Mouse (Mus musculus) erythroblast, embryonic 14.5 days (primary cell): ENCODE measurements around the gene Tspan17. TPM values are rescaled to one million over a fixed set of nuclear protein-coding genes. Genes with fewer than 3 reads are reported as not detected.

ENCODE experiments used
- H3K27me3 ChIP-seq: 2 replicates; pipeline ENCODE4 v1.6.1; 2012; ENCODE audit warnings: inconsistent platforms; ENCODE audit not compliant: control insufficient read depth
- H3K36me3 ChIP-seq: 2 replicates; pipeline ENCODE4 v1.6.1; 2012; ENCODE audit warnings: mild to moderate bottlenecking, inconsistent platforms; ENCODE audit not compliant: control insufficient read depth
- H3K4me1 ChIP-seq: 2 replicates; pipeline ENCODE4 v1.6.1; 2012; ENCODE audit warnings: inconsistent platforms; ENCODE audit not compliant: control insufficient read depth
- H3K4me3 ChIP-seq: replicated peaks from 2 replicates; pipeline ENCODE3; 2012; ENCODE audit warnings: moderate library complexity, mild to moderate bottlenecking, inconsistent platforms
- H3K9me3 ChIP-seq: 2 replicates; pipeline ENCODE4 v1.6.1; 2012; ENCODE audit warnings: low read length, inconsistent platforms, mixed read lengths; ENCODE audit not compliant: control insufficient read depth
- GATA1 ChIP-seq: IDR thresholded peaks from 2 replicates; pipeline ENCODE4 v1.6.1; 2012; ENCODE audit warnings: low read length, inconsistent platforms, mixed read lengths
- TAL1 ChIP-seq: IDR thresholded peaks from 3 replicates; pipeline ENCODE4 v1.6.1; 2012; ENCODE audit warnings: low read length, inconsistent platforms, mixed read lengths
- polyA plus RNA-seq: library from polyadenylated mRNA; stranded (reverse); fragments of >175 nt; gene quantifications from 2 replicates; pipeline ENCODE4 v1.2.3, GENCODE M21; 2012

The Tspan17 gene
- polyA plus RNA-seq, 1 experiment, result not detected

- H3K9me3 ChIP-seq, result peaks cover 4% of the 10 kb centered on the region; the same call in 1 of the 2 replicates
- H3K27me3 ChIP-seq, result no peaks in the 10 kb centered on the region
- TF ChIP-seq TAL1, result no peak
- TF ChIP-seq GATA1, result no peak
- no peaks in the 10 kb centered on the region for H3K4me1 ChIP-seq
- no peaks in the 10 kb centered on the region for H3K36me3 ChIP-seq
- H3K4me3 ChIP-seq, result no peak overlapping the region
These were observed 49.4 kb downstream of the Tspan17 start for GRCm38 (mm10) chr13:54838540-54838939.

- H3K9me3 ChIP-seq, result peaks cover 4% of the 10 kb centered on the region; the same call in 1 of the 2 replicates
- no peaks in the 10 kb centered on the region for H3K4me1 ChIP-seq
- TF ChIP-seq GATA1 (no peak), TAL1 (no peak)
- H3K36me3 ChIP-seq, result no peaks in the 10 kb centered on the region
- H3K4me3 ChIP-seq, result no peak overlapping the region
- H3K27me3 ChIP-seq, result no peaks in the 10 kb centered on the region
These were observed 50.0 kb downstream of the Tspan17 start for GRCm38 (mm10) chr13:54839211-54839610.

- Histone ChIP-seq H3K9me3 (peaks cover 4% of the 10 kb centered on the region; the same call in 1 of the 2 replicates), H3K4me1 (no peaks in the 10 kb centered on the region)
These were observed 55.4 kb downstream of the Tspan17 start for GRCm38 (mm10) chr13:54844579-54844978.

More at GRCm38 (mm10) chr13:54844579-54844978, 55.4 kb downstream of the Tspan17 start:
- TF ChIP-seq GATA1, result no peak
- no peak for TF ChIP-seq TAL1
- H3K27me3 ChIP-seq, result no peaks in the 10 kb centered on the region
- H3K36me3 ChIP-seq, result no peaks in the 10 kb centered on the region
- H3K4me3 ChIP-seq, result no peak overlapping the region

Other genes with a start within 250 kb of the Tspan17 start
- gene 4833439L19Rik, start 223.9 kb upstream of the Tspan17 start, polyA plus RNA-seq, result 2.7 and 3.4 TPM in 2 replicates
- gene Arl10, start 214.4 kb upstream of the Tspan17 start, polyA plus RNA-seq, result 0.08 TPM in 1 of 2 replicates, not detected in the other
- 0.77 and 1.7 TPM in 2 replicates for gene Nop16, start 199.3 kb upstream of the Tspan17 start, polyA plus RNA-seq
- 3.8 and 14.7 TPM in 2 replicates for gene Higd2a, start 199.2 kb upstream of the Tspan17 start, polyA plus RNA-seq
- 46.7 and 79.0 TPM in 2 replicates for gene Cltb, start 178.0 kb upstream of the Tspan17 start, polyA plus RNA-seq
- 1.3 and 1.5 TPM in 2 replicates for gene Faf2, start 167.6 kb upstream of the Tspan17 start, polyA plus RNA-seq
- 20.2 and 23.6 TPM in 2 replicates for gene Rnf44, start 95.5 kb upstream of the Tspan17 start, polyA plus RNA-seq
- 0.03 TPM in 1 of 2 replicates, not detected in the other for gene Cdhr2, start 87.9 kb upstream of the Tspan17 start, polyA plus RNA-seq
- not detected in 2 replicates for gene Gprin1, start 39.5 kb upstream of the Tspan17 start, polyA plus RNA-seq
- not detected in 2 replicates for gene Sncb, start 22.8 kb upstream of the Tspan17 start, polyA plus RNA-seq
- gene Eif4e1b, start 5.4 kb upstream of the Tspan17 start, polyA plus RNA-seq, result not detected in 2 replicates
- not detected in 2 replicates for gene Unc5a, start 160.0 kb downstream of the Tspan17 start, polyA plus RNA-seq
- 0.08 and 0.11 TPM in 2 replicates for gene Hk3, start 232.0 kb downstream of the Tspan17 start, polyA plus RNA-seq